Mouse (Mus musculus) heart, embryonic 14.5 days (tissue): ENCODE data around the gene Ankrd52. TPM values are rescaled to one million over a fixed set of nuclear protein-coding genes. Genes with fewer than 3 reads are reported as not detected.

Experiments
- ATAC-seq: fragments of 200-750 bp; cut with Nextera tagmentation; 2 replicates; pipeline ENCODE4 v1.8.0; 2017; ENCODE audit warnings: low read depth, moderate TSS enrichment; ENCODE audit not compliant: insufficient number of reproducible peaks, insufficient read depth, low FRiP score
- H3K27ac ChIP-seq, 2 experiments: fragments of 200-500 bp in 1 of 2; fragments of 300-500 bp in 1 of 2; sonication (generic) in 1 of 2; replicated peaks in 1 of 2; 2 replicates each; pipeline ENCODE4 v1.5.1; 2012 to 2014; ENCODE audit warnings: low read depth in 2 of 2, low read length in 2 of 2, control low read depth in 1 of 2, mild to moderate bottlenecking in 1 of 2, mixed read lengths in 1 of 2; ENCODE audit not compliant: control insufficient read depth in 1 of 2, insufficient read depth in 1 of 2
- H3K27me3 ChIP-seq: fragments of 300-500 bp; sonication (generic); 2 replicates; pipeline ENCODE4 v1.6.1; 2014; ENCODE audit warnings: mild to moderate bottlenecking, low read length, control low read depth; ENCODE audit not compliant: control insufficient read depth, insufficient read depth
- H3K36me3 ChIP-seq: fragments of 300-500 bp; sonication (generic); 2 replicates; pipeline ENCODE4 v1.6.1; 2014; ENCODE audit warnings: mild to moderate bottlenecking, control low read depth, low read length, mixed read lengths; ENCODE audit not compliant: control insufficient read depth, insufficient read depth
- H3K4me1 ChIP-seq, 2 experiments: fragments of 200-500 bp in 1 of 2; fragments of 300-500 bp in 1 of 2; sonication (generic) in 1 of 2; 2 replicates each; pipeline ENCODE4 v1.6.1; 2012 to 2014; ENCODE audit warnings: low read length in 2 of 2, control low read depth in 1 of 2, mixed read lengths in 1 of 2; ENCODE audit not compliant: control insufficient read depth in 2 of 2, insufficient read depth in 2 of 2
- H3K4me2 ChIP-seq: fragments of 300-500 bp; sonication (generic); 2 replicates; pipeline ENCODE4 v1.6.1; 2014; ENCODE audit warnings: mild to moderate bottlenecking, low read length
- H3K4me3 ChIP-seq, 2 experiments: fragments of 200-500 bp in 1 of 2; fragments of 300-500 bp in 1 of 2; sonication (generic) in 1 of 2; 2 replicates each; pipeline ENCODE4 v1.5.1; 2012 to 2014; ENCODE audit warnings: low read length in 2 of 2, mild to moderate bottlenecking in 2 of 2, control low read depth in 1 of 2, low read depth in 1 of 2, moderate library complexity in 1 of 2; ENCODE audit not compliant: control insufficient read depth in 1 of 2, insufficient read depth in 1 of 2
- H3K9ac ChIP-seq: fragments of 300-500 bp; sonication (generic); 2 replicates; pipeline ENCODE4 v1.6.1; 2014; ENCODE audit warnings: mild to moderate bottlenecking, low read length
- H3K9me3 ChIP-seq: fragments of 300-500 bp; sonication (generic); 2 replicates; pipeline ENCODE4 v1.6.1; 2016; ENCODE audit warnings: low read length, control low read depth; ENCODE audit not compliant: control insufficient read depth
- WGBS: fragments of 180-500 bp; shearing (Covaris S2); extraction: QIAGEN DNeasy Blood & Tissue Kit; methylation state at CpG from one replicate; pipeline ENCODE4 v1.1.7; 2014; 5-methylcytosine and 5-hydroxymethylcytosine counted together
- polyA plus RNA-seq: library from polyadenylated mRNA; unstranded; fragments of >200 nt; fragmentation: Nextera tagmentation; extraction: Ambion mirVana; gene quantifications from 2 replicates; pipeline ENCODE4 v1.2.1, GENCODE M21; 2014

The Ankrd52 gene
- polyA plus RNA-seq, 1 experiment from 2014 or later = 9.9 TPM

DNA sequence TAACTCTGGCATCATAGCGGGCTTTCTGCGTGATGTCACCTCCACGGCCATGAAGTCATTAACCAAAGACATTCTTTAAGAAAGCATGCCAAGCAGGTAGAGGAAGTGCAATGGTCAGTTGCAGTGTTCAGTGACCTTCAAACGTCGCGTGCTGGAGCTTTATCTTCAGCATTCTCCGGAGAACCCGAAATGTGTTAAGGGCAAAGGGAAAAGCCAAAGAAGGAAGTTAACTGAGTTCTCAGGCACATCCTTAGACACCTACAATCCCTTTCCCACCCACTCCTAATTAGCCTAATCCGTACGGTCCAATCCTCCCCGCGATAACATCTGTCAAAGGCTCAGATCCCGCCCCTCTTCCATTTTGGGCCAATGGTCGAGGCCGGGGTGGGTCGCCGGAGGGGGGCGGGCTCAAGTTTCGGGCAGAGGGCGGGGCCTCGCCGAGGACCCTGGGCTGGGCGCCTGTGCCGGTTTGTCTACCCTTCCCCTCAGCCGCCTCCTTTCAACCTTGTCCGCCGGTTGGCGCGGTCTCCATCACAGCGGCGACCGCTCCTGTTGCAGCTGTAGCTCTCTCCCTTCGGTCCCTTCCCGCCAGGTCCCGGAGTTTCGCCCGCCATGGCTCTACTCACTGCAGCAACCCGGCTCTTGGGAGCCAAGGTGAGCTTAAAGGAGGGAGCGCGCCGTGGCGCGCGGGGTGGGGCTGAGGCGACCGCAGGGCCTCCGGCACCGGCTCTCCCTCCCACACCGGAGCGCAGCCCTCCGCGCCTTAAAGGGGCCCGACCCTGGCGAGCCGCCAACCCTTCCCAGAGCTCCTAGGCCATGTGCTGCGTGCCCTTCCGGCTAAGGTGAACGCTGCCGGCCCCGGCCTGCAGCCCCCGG is 39.4 kb upstream of the Ankrd52 start, which contains the start of gene Cs:
Gene Cs, plus strand, starts transcription at position 429 of the 876 bp plus-strand sequence.
- H3K36me3 ChIP-seq = peaks cover 10% of the 10 kb centered on the region; the same call in 1 of the 2 replicates
- peak within 1 kb of the TSS; percentile 82 for H3K4me2 ChIP-seq
- 2% methylated on average over 61 of the region's 61 CpGs for WGBS

GRCm38 (mm10) chr10:128338415-128338814 is 38.5 kb upstream of the Ankrd52 start:
- peak overlapping the region; percentile 66 to 86 for H3K4me3 ChIP-seq
- 12% methylated on average over 5 of the region's 5 CpGs for WGBS
- peak overlapping the region; percentile 82 for H3K4me2 ChIP-seq
- H3K27ac ChIP-seq = peak overlapping the region; percentile 89 to 96
- peak overlapping the region; percentile 84 for H3K9ac ChIP-seq
- no peak for ATAC-seq
- peaks cover 10% of the 10 kb centered on the region; the same call in 1 of the 2 replicates for H3K36me3 ChIP-seq
- H3K9me3 ChIP-seq = no peaks in the 10 kb centered on the region
- H3K27me3 ChIP-seq = no peaks in the 10 kb centered on the region
- H3K4me1 ChIP-seq = peaks cover 8 to 43% of the 10 kb centered on the region in 2 experiments

More for the DNA sequence above, 39.4 kb upstream of the Ankrd52 start, which contains the start of gene Cs:
- ATAC-seq = peak; percentile 97
- Histone ChIP-seq H3K4me1 (peaks cover 8 to 40% of the 10 kb centered on the region in 2 experiments), H3K4me3 (peak within 1 kb of the TSS; percentile 71 to 86), H3K27me3 (no peaks in the 10 kb centered on the region), H3K9ac (peak within 1 kb of the TSS; percentile 84), H3K27ac (peak within 1 kb of the TSS; percentile 96 to 99), H3K9me3 (no peaks in the 10 kb centered on the region)

GRCm38 (mm10) chr10:128338948-128339347 is 38.0 kb upstream of the Ankrd52 start:
- Histone ChIP-seq H3K27ac (peak overlapping the region; percentile 36 to 96; a peak in 3 of 4 replicates), H3K4me3 (peak overlapping the region in 1 of 2 experiments; percentile 86; a peak in 3 of 4 replicates), H3K9ac (peak overlapping the region; percentile 84), H3K4me2 (peak overlapping the region; percentile 82), H3K36me3 (peaks cover 10% of the 10 kb centered on the region; the same call in 1 of the 2 replicates), H3K27me3 (no peaks in the 10 kb centered on the region), H3K4me1 (peaks cover 8 to 47% of the 10 kb centered on the region in 2 experiments), H3K9me3 (no peaks in the 10 kb centered on the region)
- WGBS = 17% methylated on average over 2 of the region's 2 CpGs
- ATAC-seq = no peak

GRCm38 (mm10) chr10:128340257-128340656 is 36.7 kb upstream of the Ankrd52 start:
- no peak overlapping the region for H3K4me3 ChIP-seq
- H3K9me3 ChIP-seq = no peaks in the 10 kb centered on the region
- no peak overlapping the region for H3K4me2 ChIP-seq
- WGBS = 44% methylated on average over 2 of the region's 2 CpGs
- no peak for ATAC-seq
- H3K27me3 ChIP-seq = no peaks in the 10 kb centered on the region
- peaks cover 10% of the 10 kb centered on the region; the same call in 1 of the 2 replicates for H3K36me3 ChIP-seq
- H3K9ac ChIP-seq = no peak overlapping the region
- H3K27ac ChIP-seq = no peak overlapping the region
- H3K4me1 ChIP-seq = peaks cover 13 to 60% of the 10 kb centered on the region in 2 experiments

DNA sequence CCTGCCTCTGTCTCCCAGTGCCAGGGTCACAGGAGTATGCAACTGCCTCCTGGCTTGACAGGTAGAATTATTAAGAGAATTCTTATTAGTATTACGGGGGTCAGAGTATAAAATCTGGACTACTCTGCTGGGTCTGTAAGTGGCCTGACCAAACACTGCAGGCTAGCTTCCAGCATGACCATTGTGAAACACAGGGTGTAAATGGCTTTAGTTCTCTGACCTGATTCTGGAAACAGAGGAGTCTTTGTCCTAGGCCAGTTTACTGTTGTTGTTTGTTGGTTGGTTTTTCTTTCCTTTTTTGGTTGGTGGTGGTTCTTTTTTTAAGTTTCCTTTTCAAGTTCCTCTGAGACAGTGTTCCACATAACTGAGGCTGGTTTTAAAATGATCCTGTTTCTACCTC is 33.5 kb upstream of the Ankrd52 start:
- 84% methylated on average over 1 of the region's 1 CpGs for WGBS
- peaks cover 16% of the 10 kb centered on the region for H3K36me3 ChIP-seq
- ATAC-seq = no peak
- H3K9ac ChIP-seq = no peak overlapping the region
- H3K9me3 ChIP-seq = no peaks in the 10 kb centered on the region
- no peak overlapping the region for H3K4me3 ChIP-seq
- H3K4me1 ChIP-seq = peaks cover 8 to 64% of the 10 kb centered on the region in 2 experiments
- peak overlapping the region in 1 of 2 experiments; percentile 87; a peak in 2 of 4 replicates for H3K27ac ChIP-seq
- H3K27me3 ChIP-seq = no peaks in the 10 kb centered on the region
- H3K4me2 ChIP-seq = no peak overlapping the region

GRCm38 (mm10) chr10:128344568-128345275 is 32.2 kb upstream of the Ankrd52 start:
- Histone ChIP-seq H3K4me3 (peak overlapping the region; percentile 9 to 26; a peak in 3 of 4 replicates), H3K4me2 (peak overlapping the region; percentile 62), H3K4me1 (peaks cover 5 to 54% of the 10 kb centered on the region in 2 experiments), H3K9ac (peak overlapping the region; percentile 60), H3K27me3 (no peaks in the 10 kb centered on the region), H3K9me3 (no peaks in the 10 kb centered on the region), H3K27ac (peak overlapping the region; percentile 79 to 87), H3K36me3 (peaks cover 15% of the 10 kb centered on the region)
- ATAC-seq = peak; percentile 76
- WGBS = 7% methylated on average over 7 of the region's 7 CpGs

GRCm38 (mm10) chr10:128347541-128347940 is 29.4 kb upstream of the Ankrd52 start:
- H3K9me3 ChIP-seq = no peaks in the 10 kb centered on the region
- H3K36me3 ChIP-seq = peaks cover 40% of the 10 kb centered on the region
- H3K4me2 ChIP-seq = no peak overlapping the region
- no peak overlapping the region for H3K27ac ChIP-seq
- no peak overlapping the region for H3K9ac ChIP-seq
- H3K27me3 ChIP-seq = no peaks in the 10 kb centered on the region
- 86% methylated on average over 8 of the region's 8 CpGs for WGBS
- no peak overlapping the region for H3K4me3 ChIP-seq
- H3K4me1 ChIP-seq = peaks cover 5 to 34% of the 10 kb centered on the region in 2 experiments
- no peak for ATAC-seq
